Mouse (Mus musculus) kidney, postnatal 0 days (tissue): ENCODE measurements around the gene Agbl5. TPM values are rescaled to one million over a fixed set of nuclear protein-coding genes. Genes with fewer than 3 reads are reported as not detected.
"Not testable (repeated sequence)": the region's sequence is repeated elsewhere in the genome, so short reads cannot be mapped to it uniquely, and the experiment has no call there.

Source experiments
- ATAC-seq: fragments of 200-750 bp; cut with Nextera tagmentation; replicated peaks from 2 replicates; pipeline ENCODE4 v1.8.0; 2017; ENCODE audit warnings: low read depth, moderate number of reproducible peaks, moderate TSS enrichment, moderate library complexity; ENCODE audit not compliant: low FRiP score
- DNase-seq: peaks from one replicate; pipeline ENCODE4 v3.0.0-alpha.2; 2016; ENCODE audit warnings: low spot score
- H3K27ac ChIP-seq: fragments of 300-500 bp; sonication (generic); 2 replicates; pipeline ENCODE4 v1.5.1; 2014; ENCODE audit warnings: mild to moderate bottlenecking
- H3K27me3 ChIP-seq: fragments of 300-500 bp; sonication (generic); 2 replicates; pipeline ENCODE4 v1.6.1; 2014; ENCODE audit warnings: low read length, mixed read lengths; ENCODE audit not compliant: insufficient read depth
- H3K36me3 ChIP-seq: fragments of 300-500 bp; sonication (generic); 2 replicates; pipeline ENCODE4 v1.6.1; 2014; ENCODE audit warnings: low read length, mixed read lengths; ENCODE audit not compliant: insufficient read depth
- H3K4me1 ChIP-seq: fragments of 300-500 bp; sonication (generic); replicated peaks from 2 replicates; pipeline ENCODE4 v1.6.1; 2014; ENCODE audit warnings: antibody characterized with exemption, low read length, mixed read lengths; ENCODE audit not compliant: insufficient read depth
- H3K4me2 ChIP-seq: fragments of 300-500 bp; sonication (generic); 2 replicates; pipeline ENCODE4 v1.6.1; 2014; ENCODE audit warnings: mild to moderate bottlenecking, low read length, moderate library complexity, mixed read lengths
- H3K4me3 ChIP-seq: fragments of 300-500 bp; sonication (generic); replicated peaks from 2 replicates; pipeline ENCODE4 v1.5.1; 2014; ENCODE audit warnings: low read depth, low read length
- H3K9ac ChIP-seq: fragments of 300-500 bp; sonication (generic); 2 replicates; pipeline ENCODE4 v1.6.1; 2014; ENCODE audit warnings: low read depth, low read length
- H3K9me3 ChIP-seq: fragments of 300-500 bp; sonication (generic); replicated peaks from 2 replicates; pipeline ENCODE4 v1.6.1; 2016; ENCODE audit warnings: low read length, inconsistent platforms, mixed read lengths
- CTCF ChIP-seq: IDR thresholded peaks from 2 replicates; pipeline ENCODE4 v1.5.1; 2016; ENCODE audit warnings: antibody characterized with exemption, low read depth, mild to moderate bottlenecking, moderate library complexity
- WGBS: fragments of 180-500 bp; shearing (Covaris S2); extraction: QIAGEN DNeasy Blood & Tissue Kit; methylation state at CpG from one replicate; pipeline ENCODE4 v1.1.7; 2014; 5-methylcytosine and 5-hydroxymethylcytosine counted together
- polyA plus RNA-seq: library from polyadenylated mRNA; unstranded; fragments of >200 nt; fragmentation: Nextera tagmentation; extraction: Ambion mirVana; gene quantifications from 2 replicates; pipeline ENCODE4 v1.2.1, GENCODE M21; 2015

Gene Agbl5
- polyA plus RNA-seq, 1 experiment from 2014 or later, result 17.5 TPM

DNA sequence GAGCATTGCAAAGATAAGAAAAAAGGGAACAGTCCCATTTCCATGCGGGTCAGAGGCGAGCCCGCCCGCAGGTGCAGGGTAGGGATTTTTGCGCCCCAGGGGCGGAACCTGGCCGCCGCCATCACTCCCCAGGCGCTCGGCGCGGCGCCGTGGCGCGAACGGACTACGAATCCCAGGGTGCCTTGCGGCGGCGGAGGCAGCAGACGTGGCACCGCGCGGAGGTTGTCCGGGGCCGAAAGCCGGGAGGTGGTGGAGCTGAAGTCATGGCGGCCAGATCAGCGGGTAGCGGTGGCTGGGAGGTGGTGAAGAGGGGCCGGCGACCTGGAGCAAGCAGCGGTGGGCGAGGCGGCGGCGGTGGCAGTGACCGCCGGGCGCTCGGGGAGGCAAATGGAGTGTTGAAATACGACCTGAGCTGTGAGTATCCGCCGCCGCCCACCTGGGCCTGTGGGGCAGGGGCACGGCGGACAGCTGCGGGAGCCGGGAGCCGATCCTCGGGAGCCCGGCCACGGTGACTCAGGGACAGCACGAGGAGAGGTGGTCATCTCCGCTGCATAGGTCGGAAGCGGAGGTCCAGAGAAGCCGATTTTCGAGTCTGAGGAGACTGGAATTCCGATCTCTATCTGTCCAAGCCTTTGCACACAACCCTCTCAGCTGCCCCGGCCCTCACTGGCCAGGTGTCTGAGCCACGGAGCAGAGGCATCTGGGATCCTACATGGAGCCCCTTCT, 18.9 kb upstream of the Agbl5 start:
- peak overlapping the region; percentile 64 for H3K4me2 ChIP-seq
- H3K9ac ChIP-seq, result peak overlapping the region; percentile 92
- ATAC-seq, result peak; percentile 89
- under 1% methylated on average over 63 of the region's 63 CpGs for WGBS
- peak overlapping the region; percentile 68 for H3K27ac ChIP-seq
- peak overlapping the region; percentile 98 for H3K4me3 ChIP-seq
- no peaks in the 10 kb centered on the region for H3K9me3 ChIP-seq
- 0 out of 2 replicates have a peak, but pooled peaks have one; percentile 19 for TF ChIP-seq CTCF
- H3K4me1 ChIP-seq, result peaks cover 6% of the 10 kb centered on the region
- H3K36me3 ChIP-seq, result peaks cover 32% of the 10 kb centered on the region
- H3K27me3 ChIP-seq, result no peaks in the 10 kb centered on the region
- peak; percentile 94 for DNase-seq

DNA sequence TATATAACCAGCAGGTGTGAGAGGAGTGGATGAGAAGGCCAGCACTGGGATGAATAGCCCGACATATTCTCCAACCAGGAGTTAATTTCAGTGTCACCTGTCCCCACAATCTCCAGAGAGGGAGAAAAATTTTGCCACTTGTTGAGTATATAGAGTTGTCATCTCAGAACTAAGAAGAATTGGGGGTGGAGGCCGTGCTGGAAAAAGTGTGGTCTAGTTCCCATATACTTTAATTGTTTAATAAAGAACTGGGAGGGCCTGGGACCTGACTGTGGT, 18.4 kb upstream of the Agbl5 start:
- peak overlapping the region; percentile 68 for H3K27ac ChIP-seq
- H3K9ac ChIP-seq, result peak overlapping the region; percentile 92
- no peaks in the 10 kb centered on the region for H3K27me3 ChIP-seq
- WGBS, result 13% methylated on average over 2 of the region's 2 CpGs
- DNase-seq (no peak), ATAC-seq (no peak)
- no peak for TF ChIP-seq CTCF
- H3K36me3 ChIP-seq, result peaks cover 37% of the 10 kb centered on the region
- peak overlapping the region; percentile 64 for H3K4me2 ChIP-seq
- no peaks in the 10 kb centered on the region for H3K9me3 ChIP-seq
- H3K4me3 ChIP-seq, result peak overlapping the region; percentile 98
- peaks cover 6% of the 10 kb centered on the region for H3K4me1 ChIP-seq

DNA sequence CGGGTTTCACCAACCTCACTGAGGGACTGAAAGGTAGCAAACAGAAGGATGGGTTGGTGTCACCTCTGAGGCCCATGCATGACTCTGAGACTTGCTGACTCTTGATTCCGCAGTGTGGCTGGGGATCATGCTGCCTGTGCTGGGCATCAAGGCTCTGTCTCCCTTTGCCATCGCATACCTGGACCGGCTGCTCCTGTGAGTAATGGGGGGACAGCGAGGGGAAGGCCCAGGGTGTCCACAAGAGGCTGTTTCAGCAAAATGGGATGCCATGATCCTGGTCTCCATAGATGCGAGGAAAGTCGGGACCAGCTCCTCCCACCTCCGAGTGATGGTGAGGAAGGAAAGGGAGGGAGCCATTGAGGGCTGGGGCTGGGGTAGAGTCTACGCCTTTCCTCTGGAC, 15.9 kb upstream of the Agbl5 start:
- no peak overlapping the region for H3K27ac ChIP-seq
- no peak for TF ChIP-seq CTCF
- H3K27me3 ChIP-seq, result no peaks in the 10 kb centered on the region
- peaks cover 6% of the 10 kb centered on the region for H3K4me1 ChIP-seq
- WGBS, result 96% methylated on average over 9 of the region's 9 CpGs
- no peak overlapping the region for H3K4me3 ChIP-seq
- no peak overlapping the region for H3K9ac ChIP-seq
- ATAC-seq (no peak), DNase-seq (no peak)
- no peaks in the 10 kb centered on the region for H3K9me3 ChIP-seq
- H3K36me3 ChIP-seq, result peaks cover 58% of the 10 kb centered on the region
- no peak overlapping the region for H3K4me2 ChIP-seq

GRCm38 (mm10) chr5:30874365-30874764, 14.1 kb upstream of the Agbl5 start:
- H3K27me3 ChIP-seq, result no peaks in the 10 kb centered on the region
- H3K9me3 ChIP-seq, result no peaks in the 10 kb centered on the region
- peaks cover 58% of the 10 kb centered on the region for H3K36me3 ChIP-seq
- DNase-seq (no peak), ATAC-seq (no peak)
- no peak overlapping the region for H3K4me3 ChIP-seq
- 90% methylated on average over 7 of the region's 7 CpGs for WGBS
- H3K4me2 ChIP-seq, result no peak overlapping the region
- peaks cover 6% of the 10 kb centered on the region for H3K4me1 ChIP-seq
- no peak for TF ChIP-seq CTCF
- H3K27ac ChIP-seq, result no peak overlapping the region
- no peak overlapping the region for H3K9ac ChIP-seq

GRCm38 (mm10) chr5:30878616-30879015, 9.9 kb upstream of the Agbl5 start:
- DNase-seq (no peak), ATAC-seq (no peak)
- Histone ChIP-seq H3K36me3 (peaks cover 35% of the 10 kb centered on the region), H3K9me3 (no peaks in the 10 kb centered on the region), H3K4me3 (no peak overlapping the region), H3K4me1 (no peaks in the 10 kb centered on the region), H3K9ac (no peak overlapping the region), H3K27ac (no peak overlapping the region), H3K4me2 (no peak overlapping the region), H3K27me3 (no peaks in the 10 kb centered on the region)
- 57% methylated on average over 6 of the region's 6 CpGs for WGBS
- no peak for TF ChIP-seq CTCF

GRCm38 (mm10) chr5:30879347-30879943, 9.0 kb upstream of the Agbl5 start:
- Histone ChIP-seq H3K4me2 (no peak overlapping the region), H3K27ac (no peak overlapping the region), H3K4me1 (no peaks in the 10 kb centered on the region), H3K4me3 (no peak overlapping the region), H3K27me3 (no peaks in the 10 kb centered on the region), H3K9ac (no peak overlapping the region), H3K36me3 (peaks cover 27% of the 10 kb centered on the region), H3K9me3 (no peaks in the 10 kb centered on the region)
- DNase-seq (no peak), ATAC-seq (no peak)
- peak; percentile 43; the same call in 1 of the 2 replicates for TF ChIP-seq CTCF
- 69% methylated on average over 5 of the region's 5 CpGs for WGBS

GRCm38 (mm10) chr5:30881839-30882238, 6.7 kb upstream of the Agbl5 start:
- not testable (repeated sequence) for ATAC-seq, DNase-seq
- 79% methylated on average over 4 of the region's 4 CpGs for WGBS

More at GRCm38 (mm10) chr5:30881839-30882238, 6.7 kb upstream of the Agbl5 start:
- not testable (repeated sequence) for H3K36me3 ChIP-seq, H3K27ac ChIP-seq, H3K9ac ChIP-seq, H3K4me1 ChIP-seq, H3K27me3 ChIP-seq, H3K9me3 ChIP-seq, H3K4me2 ChIP-seq, H3K4me3 ChIP-seq
